Mouse (Mus musculus) left cerebral cortex, adult 2 months (tissue): ENCODE measurements around the gene Acbd3. TPM values are rescaled to one million over a fixed set of nuclear protein-coding genes. Genes with fewer than 3 reads are reported as not detected.

Experiments
- DNase-seq, 2 experiments: peaks; one replicate each; pipeline ENCODE4 v3.0.0; 2021 to 2022; ENCODE audit warnings: low spot score in 2 of 2, mixed read lengths in 1 of 2; ENCODE audit errors: extremely low spot score in 1 of 2
- H3K27ac ChIP-seq: fragments of 200-600 bp; 2 replicates; pipeline ENCODE4 v1.8.1; 2022
- H3K4me3 ChIP-seq: fragments of 200-600 bp; 2 replicates; pipeline ENCODE4 v1.8.1; 2022
- CTCF ChIP-seq: fragments of 200-600 bp; IDR thresholded peaks from 2 replicates; pipeline ENCODE4 v1.8.1; 2022; ENCODE audit warnings: antibody characterized with exemption, mild to moderate bottlenecking, moderate library complexity
- intact Hi-C: fragments of 180-260 bp; cut with DNase I; formaldehyde crosslinking; loops from one replicate; pipeline ENCODE4 v1.15.1; 2025
- total RNA-seq, 2 experiments: library from RNA; stranded (reverse); gene quantifications; 2 replicates each; pipeline ENCODE4 v1.2.3; 2021

Gene Acbd3
- total RNA-seq, 2 experiments from 2014 or later: 35.0 to 35.3 TPM

GRCm38 (mm10) chr1:180775849-180776493, 50.1 kb downstream of the Acbd3 start:
- TF ChIP-seq CTCF: no peak
- intact Hi-C loops: loop anchor here (2.0 kb wide), 1 partner anchor 37 kb away; the partner anchor contains the start of gene H3f3a
- Histone ChIP-seq H3K4me3 (no peak overlapping the region), H3K27ac (0 out of 2 replicates have a peak overlapping the region, but pooled peaks have one; percentile 12)
- no peak for DNase-seq

- DNase-seq: no peak
- Histone ChIP-seq H3K4me3 (no peak overlapping the region), H3K27ac (0 out of 2 replicates have a peak overlapping the region, but pooled peaks have one; percentile 12)
- no peak for TF ChIP-seq CTCF
- intact Hi-C loops: loop anchor here (2.0 kb wide), 1 partner anchor 36 kb away; the partner anchor contains the start of gene H3f3a
These were observed 50.7 kb downstream of the Acbd3 start for GRCm38 (mm10) chr1:180776494-180776893.

GRCm38 (mm10) chr1:180777289-180777659, 51.4 kb downstream of the Acbd3 start:
- peak overlapping the region; percentile 96 for H3K27ac ChIP-seq
- peak overlapping the region; percentile 90 for H3K4me3 ChIP-seq
- intact Hi-C loops: loop anchor here (2.0 kb wide), 1 partner anchor 36 kb away; the partner anchor contains the start of gene H3f3a
- no peak for TF ChIP-seq CTCF
- no peak for DNase-seq

GRCm38 (mm10) chr1:180777660-180778402, 52.0 kb downstream of the Acbd3 start:
- H3K27ac ChIP-seq: peak overlapping the region; percentile 96
- TF ChIP-seq CTCF: peak; percentile 63
- peak overlapping the region; percentile 90 for H3K4me3 ChIP-seq
- intact Hi-C loops: loop anchor here (2.0 kb wide), 1 partner anchor 35 kb away; the partner anchor contains the start of gene H3f3a
- peak; percentile 65 to 79 for DNase-seq

- DNase-seq: no peak
- no peak; the same call in 1 of the 2 replicates for TF ChIP-seq CTCF
- intact Hi-C loops: no loop called here
- Histone ChIP-seq H3K27ac (peak overlapping the region; percentile 96), H3K4me3 (peak overlapping the region; percentile 90)
These were observed 52.5 kb downstream of the Acbd3 start for GRCm38 (mm10) chr1:180778403-180778754.

- H3K4me3 ChIP-seq: no peak overlapping the region
- TF ChIP-seq CTCF: no peak
- no peak overlapping the region for H3K27ac ChIP-seq
- intact Hi-C loops: no loop called here
- DNase-seq: no peak
These were observed 53.1 kb downstream of the Acbd3 start for GRCm38 (mm10) chr1:180778941-180779340.

GRCm38 (mm10) chr1:180780291-180780690, 54.4 kb downstream of the Acbd3 start:
- Histone ChIP-seq H3K4me3 (no peak overlapping the region), H3K27ac (no peak overlapping the region)
- no peak for DNase-seq
- intact Hi-C loops: no loop called here
- TF ChIP-seq CTCF: no peak

GRCm38 (mm10) chr1:180781250-180781649, 55.4 kb downstream of the Acbd3 start:
- intact Hi-C loops: no loop called here
- TF ChIP-seq CTCF: no peak

GRCm38 (mm10) chr1:180782906-180783579, 57.2 kb downstream of the Acbd3 start:
- no peak for TF ChIP-seq CTCF
- DNase-seq: no peak
- H3K4me3 ChIP-seq: no peak overlapping the region
- intact Hi-C loops: no loop called here
- H3K27ac ChIP-seq: no peak overlapping the region

More at GRCm38 (mm10) chr1:180781250-180781649, 55.4 kb downstream of the Acbd3 start:
- Histone ChIP-seq H3K4me3 (no peak overlapping the region), H3K27ac (no peak overlapping the region)
- no peak for DNase-seq

GRCm38 (mm10) chr1:180783580-180783928, 57.7 kb downstream of the Acbd3 start:
- Histone ChIP-seq H3K27ac (no peak overlapping the region), H3K4me3 (no peak overlapping the region)
- no peak for TF ChIP-seq CTCF
- intact Hi-C loops: no loop called here
- no peak for DNase-seq

- no peak for TF ChIP-seq CTCF
- intact Hi-C loops: no loop called here
- no peak for DNase-seq
These were observed 66.1 kb downstream of the Acbd3 start for GRCm38 (mm10) chr1:180791821-180792480.

More at GRCm38 (mm10) chr1:180791821-180792480, 66.1 kb downstream of the Acbd3 start:
- Histone ChIP-seq H3K27ac (no peak overlapping the region), H3K4me3 (no peak overlapping the region)
